Mouse (Mus musculus): ENCODE measurements around the gene Atg16l2. TPM values are rescaled to one million over a fixed set of nuclear protein-coding genes. Genes with fewer than 3 reads are reported as not detected.

Gene Atg16l2
- polyA plus RNA-seq, 1 experiment from 2014 or later: 12.9 TPM

DNA sequence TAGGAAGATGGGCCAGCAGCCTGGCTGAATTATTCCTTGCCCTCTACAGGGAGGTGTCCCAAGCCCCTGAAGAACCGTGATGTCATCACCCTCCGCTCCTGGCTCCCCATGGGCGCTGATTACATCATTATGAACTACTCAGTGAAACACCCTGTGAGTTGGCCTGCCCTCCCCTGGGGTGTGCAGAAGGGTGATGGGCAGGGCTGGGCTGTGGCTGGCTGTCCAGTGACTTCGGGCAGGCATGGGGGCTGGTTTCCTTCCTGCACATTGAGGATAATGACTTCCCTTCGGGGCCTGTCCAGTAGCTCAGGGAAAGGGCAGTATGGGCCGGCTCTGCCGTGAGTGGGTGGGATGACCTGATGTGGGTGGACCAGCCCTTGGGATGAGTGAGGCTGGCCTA, 41.1 kb upstream of the Atg16l2 start:
- H3K27me3 ChIP-seq (replicated peaks; ENCODE audit: insufficient read depth, low read length): no peaks in the 10 kb centered on the region
- H3K9ac ChIP-seq (replicated peaks; ENCODE audit: low read depth): no peak overlapping the region
- no peak overlapping the region for H3K4me2 ChIP-seq (replicated peaks; ENCODE audit: low read depth, low read length)
- H3K4me1 ChIP-seq (ENCODE audit: insufficient read depth, low read depth, low read length): peaks cover 7% of the 10 kb centered on the region; the same call in 1 of the 2 replicates
- H3K27ac ChIP-seq (ENCODE audit: low read length): no peak overlapping the region
- WGBS: 53% methylated on average over 7 of the region's 7 CpGs
- DNase-seq (ENCODE audit: low spot score): peak; percentile 62
- H3K9me3 ChIP-seq (ENCODE audit: low read length): no peaks in the 10 kb centered on the region
- H3K4me3 ChIP-seq (ENCODE audit: low read depth, low read length): no peak overlapping the region
- H3K36me3 ChIP-seq (ENCODE audit: insufficient read depth, low read length): no peaks in the 10 kb centered on the region
- no peak for TF ChIP-seq CTCF (IDR thresholded peaks at IDR 0.05)
- TF ChIP-seq EP300 (IDR thresholded peaks at IDR 0.05): no peak
- peak; percentile 80 for ATAC-seq

DNA sequence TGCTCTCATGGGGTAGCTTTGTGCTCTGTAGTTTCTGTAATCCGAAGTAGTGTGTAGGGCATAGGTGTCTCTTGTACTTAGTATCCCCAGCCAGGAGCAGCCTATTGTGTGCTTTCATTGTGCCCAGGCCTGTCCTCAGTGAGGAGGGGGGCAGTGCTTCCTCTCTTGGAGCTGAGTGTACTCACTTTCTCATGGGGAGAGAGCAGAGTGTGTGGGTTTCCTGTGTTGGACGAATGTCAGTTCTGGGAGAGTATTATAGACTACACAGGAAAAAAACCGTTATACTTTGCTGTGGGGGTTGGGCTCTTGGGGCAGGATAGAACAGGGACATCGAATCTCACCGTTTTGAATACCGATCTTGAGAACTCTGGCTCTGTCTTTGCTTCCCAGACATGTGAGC, 39.4 kb upstream of the Atg16l2 start:
- no peak overlapping the region for H3K4me3 ChIP-seq (ENCODE audit: low read depth, low read length)
- no peaks in the 10 kb centered on the region for H3K36me3 ChIP-seq (ENCODE audit: insufficient read depth, low read length)
- DNase-seq (ENCODE audit: low spot score): no peak

GRCm38 (mm10) chr7:101337401-101337800, 35.4 kb upstream of the Atg16l2 start:
- ATAC-seq (no peak), DNase-seq (ENCODE audit: low spot score) (no peak)
- no peak overlapping the region for H3K4me3 ChIP-seq (ENCODE audit: low read depth, low read length)
- H3K36me3 ChIP-seq (ENCODE audit: insufficient read depth, low read length): no peaks in the 10 kb centered on the region
- 82% methylated on average over 3 of the region's 3 CpGs for WGBS
- H3K9me3 ChIP-seq (ENCODE audit: low read length): no peaks in the 10 kb centered on the region
- TF ChIP-seq CTCF (IDR thresholded peaks at IDR 0.05): no peak
- no peak for TF ChIP-seq EP300 (IDR thresholded peaks at IDR 0.05)
- H3K27me3 ChIP-seq (replicated peaks; ENCODE audit: insufficient read depth, low read length): no peaks in the 10 kb centered on the region
- no peak overlapping the region for H3K27ac ChIP-seq (ENCODE audit: low read length)
- H3K4me2 ChIP-seq (replicated peaks; ENCODE audit: low read depth, low read length): no peak overlapping the region
- 0 out of 2 replicates have a peak, but pooled peaks cover 3% of the 10 kb centered on the region for H3K4me1 ChIP-seq (ENCODE audit: insufficient read depth, low read depth, low read length)
- H3K9ac ChIP-seq (replicated peaks; ENCODE audit: low read depth): no peak overlapping the region

More for the DNA sequence above, 39.4 kb upstream of the Atg16l2 start:
- Histone ChIP-seq H3K9ac (replicated peaks; ENCODE audit: low read depth) (no peak overlapping the region), H3K4me1 (ENCODE audit: insufficient read depth, low read depth, low read length) (0 out of 2 replicates have a peak, but pooled peaks cover 3% of the 10 kb centered on the region), H3K27me3 (replicated peaks; ENCODE audit: insufficient read depth, low read length) (no peaks in the 10 kb centered on the region), H3K4me2 (replicated peaks; ENCODE audit: low read depth, low read length) (no peak overlapping the region), H3K9me3 (ENCODE audit: low read length) (no peaks in the 10 kb centered on the region), H3K27ac (ENCODE audit: low read length) (no peak overlapping the region)
- TF ChIP-seq CTCF (IDR thresholded peaks at IDR 0.05) (no peak), EP300 (IDR thresholded peaks at IDR 0.05) (no peak)
- ATAC-seq: 0 out of 2 replicates have a peak, but pooled peaks have one; percentile 27
- 37% methylated on average over 6 of the region's 6 CpGs for WGBS

DNA sequence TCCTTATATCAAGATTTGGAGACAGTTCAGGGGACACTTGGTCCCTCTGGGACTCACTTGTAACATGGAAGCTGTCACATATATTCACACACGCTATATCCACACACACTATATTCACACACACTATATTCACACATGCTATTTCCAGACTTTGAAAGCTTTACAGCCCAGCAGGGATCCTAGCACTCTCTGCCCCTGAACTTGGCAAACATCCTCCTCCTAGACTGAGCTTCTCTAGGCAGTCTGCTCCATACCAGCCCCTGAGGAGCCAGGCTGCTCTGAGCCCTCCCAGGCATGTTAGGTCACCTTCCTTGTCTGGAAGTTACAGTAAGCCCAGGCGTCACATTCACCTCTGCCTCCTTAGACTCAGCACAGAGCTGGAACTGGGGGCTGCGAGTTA, 34.6 kb upstream of the Atg16l2 start:
- no peak for ATAC-seq
- H3K9ac ChIP-seq (replicated peaks; ENCODE audit: low read depth): no peak overlapping the region
- WGBS: 74% methylated on average over 3 of the region's 3 CpGs

GRCm38 (mm10) chr7:101335228-101335627, 33.2 kb upstream of the Atg16l2 start:
- WGBS: 76% methylated on average over 2 of the region's 2 CpGs
- Histone ChIP-seq H3K27me3 (replicated peaks; ENCODE audit: insufficient read depth, low read length) (no peaks in the 10 kb centered on the region), H3K4me1 (ENCODE audit: insufficient read depth, low read depth, low read length) (no peaks in the 10 kb centered on the region), H3K27ac (ENCODE audit: low read length) (no peak overlapping the region), H3K36me3 (ENCODE audit: insufficient read depth, low read length) (no peaks in the 10 kb centered on the region), H3K9ac (replicated peaks; ENCODE audit: low read depth) (no peak overlapping the region), H3K4me2 (replicated peaks; ENCODE audit: low read depth, low read length) (no peak overlapping the region), H3K9me3 (ENCODE audit: low read length) (no peaks in the 10 kb centered on the region), H3K4me3 (ENCODE audit: low read depth, low read length) (no peak overlapping the region)
- TF ChIP-seq EP300 (IDR thresholded peaks at IDR 0.05): no peak
- no peak for TF ChIP-seq CTCF (IDR thresholded peaks at IDR 0.05)
- ATAC-seq: no peak
- DNase-seq (ENCODE audit: low spot score): no peak

More for the DNA sequence above, 34.6 kb upstream of the Atg16l2 start:
- DNase-seq (ENCODE audit: low spot score): no peak
- H3K4me2 ChIP-seq (replicated peaks; ENCODE audit: low read depth, low read length): no peak overlapping the region
- H3K27me3 ChIP-seq (replicated peaks; ENCODE audit: insufficient read depth, low read length): no peaks in the 10 kb centered on the region
- TF ChIP-seq EP300 (IDR thresholded peaks at IDR 0.05): no peak
- no peak for TF ChIP-seq CTCF (IDR thresholded peaks at IDR 0.05)
- 0 out of 2 replicates have a peak, but pooled peaks cover 3% of the 10 kb centered on the region for H3K4me1 ChIP-seq (ENCODE audit: insufficient read depth, low read depth, low read length)
- no peaks in the 10 kb centered on the region for H3K9me3 ChIP-seq (ENCODE audit: low read length)
- H3K36me3 ChIP-seq (ENCODE audit: insufficient read depth, low read length): no peaks in the 10 kb centered on the region
- H3K4me3 ChIP-seq (ENCODE audit: low read depth, low read length): no peak overlapping the region
- H3K27ac ChIP-seq (ENCODE audit: low read length): no peak overlapping the region

DNA sequence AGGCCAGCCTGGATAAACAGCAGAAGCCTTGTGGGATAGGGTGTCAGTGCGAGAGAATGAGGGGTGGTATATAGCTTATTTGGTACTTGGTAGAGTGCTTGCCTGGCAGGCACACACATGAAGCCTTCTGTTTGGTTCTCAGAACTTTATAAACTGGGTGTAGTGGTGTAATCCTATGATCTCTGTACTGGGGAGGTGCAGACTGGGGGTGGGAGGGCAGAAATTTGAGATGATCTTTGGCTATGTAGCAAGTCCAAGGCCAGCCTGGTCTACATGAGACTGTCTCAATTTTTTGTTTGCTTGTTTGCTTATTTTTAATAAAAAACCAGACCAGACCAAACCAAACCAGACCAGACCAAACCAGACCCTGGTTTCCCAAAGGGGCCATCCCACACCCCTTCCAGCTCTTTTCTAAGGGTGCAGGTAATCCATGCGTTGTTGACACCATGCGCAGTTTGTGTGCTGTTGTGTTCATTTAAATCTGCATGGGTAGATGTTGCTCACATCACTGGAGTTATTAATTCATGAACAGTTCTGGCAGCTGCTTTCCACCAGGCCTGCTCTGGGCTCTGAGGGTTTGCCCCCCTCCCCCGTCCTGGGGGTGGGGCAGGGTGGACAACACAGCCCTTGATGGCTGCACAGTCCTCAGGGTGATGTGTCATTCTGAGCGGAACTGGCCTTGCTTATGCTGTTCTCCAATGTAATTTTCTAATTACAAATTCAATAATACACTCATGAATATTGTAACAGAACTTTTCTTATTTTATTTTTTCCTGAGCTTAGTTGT, 30.2 kb upstream of the Atg16l2 start:
- no peak overlapping the region for H3K4me3 ChIP-seq (ENCODE audit: low read depth, low read length)
- H3K27ac ChIP-seq (ENCODE audit: low read length): no peak overlapping the region
- H3K9ac ChIP-seq (replicated peaks; ENCODE audit: low read depth): no peak overlapping the region
- H3K36me3 ChIP-seq (ENCODE audit: insufficient read depth, low read length): no peaks in the 10 kb centered on the region
- DNase-seq (ENCODE audit: low spot score) (no peak), ATAC-seq (no peak)
- no peaks in the 10 kb centered on the region for H3K27me3 ChIP-seq (replicated peaks; ENCODE audit: insufficient read depth, low read length)
- 90% methylated on average over 5 of the region's 5 CpGs for WGBS
- H3K9me3 ChIP-seq (ENCODE audit: low read length): no peaks in the 10 kb centered on the region
- TF ChIP-seq EP300 (IDR thresholded peaks at IDR 0.05): no peak
- no peak for TF ChIP-seq CTCF (IDR thresholded peaks at IDR 0.05)
- no peak overlapping the region for H3K4me2 ChIP-seq (replicated peaks; ENCODE audit: low read depth, low read length)
- no peaks in the 10 kb centered on the region for H3K4me1 ChIP-seq (ENCODE audit: insufficient read depth, low read depth, low read length)
